Comparison of ENCODE assay signal across 8 mouse cellular contexts in the genomic region with DNA sequence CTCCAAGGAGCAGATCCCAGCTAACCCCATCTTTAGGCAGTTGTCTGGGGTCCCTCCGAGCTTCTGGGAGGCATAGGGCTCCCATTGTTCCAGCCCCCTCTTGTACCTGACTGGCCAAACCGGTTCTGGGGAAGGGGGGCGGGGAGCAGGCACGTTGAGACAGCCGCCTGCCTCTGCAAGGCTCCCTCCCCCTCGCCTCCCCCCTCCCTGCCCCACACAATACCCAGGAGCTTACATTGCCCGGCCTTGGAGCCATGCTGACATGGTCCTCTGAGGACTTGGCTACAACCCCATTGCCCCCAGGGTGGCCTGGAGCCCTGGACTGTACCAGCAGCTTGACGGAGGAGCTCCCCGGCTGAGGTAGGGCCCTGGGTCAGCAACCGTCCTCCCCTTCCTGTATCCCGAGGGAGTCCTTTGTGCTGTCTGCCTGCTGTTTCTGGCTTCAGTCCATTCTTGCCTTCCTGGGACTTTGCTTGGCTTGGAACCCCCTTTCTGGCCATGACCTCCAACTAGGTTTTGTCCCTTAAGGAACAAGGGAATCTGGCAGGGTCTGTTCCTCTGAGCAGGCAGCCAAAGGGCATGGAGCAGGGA. TPM values are rescaled to one million over a fixed set of nuclear protein-coding genes. Genes with fewer than 3 reads are reported as not detected.
A peak's percentile ranks its signal among the peaks of the same experiment; 100 is the strongest.
DNase-seq lines count a peak whose midpoint lies in the region; ATAC-seq lines count a peak whose summit lies in the region.

No protein-coding gene starts in this region.

- 12% methylated on average over 11 of the region's 11 CpGs for WGBS in stomach, embryonic 14.5 days

- peak overlapping the region; percentile 32 for H3K4me3 ChIP-seq in stomach, embryonic 14.5 days (ENCODE audit: low read depth, low read length)

- no peaks in the 10 kb centered on the region for H3K9me3 ChIP-seq in stomach, embryonic 14.5 days (ENCODE audit: control insufficient read depth, low read depth, low read length)

- peak overlapping the region; percentile 77; the same call in 1 of the 2 replicates for H3K27ac ChIP-seq in stomach, embryonic 14.5 days (ENCODE audit: low read length)

- peak; percentile 25 for ATAC-seq in stomach, embryonic 14.5 days (ENCODE audit: insufficient number of reproducible peaks, insufficient read depth, low FRiP score, low read depth)

- H3K9ac ChIP-seq in stomach, embryonic 14.5 days (replicated peaks; ENCODE audit: low read depth, low read length): peak overlapping the region; percentile 38; the same call in 1 of the 2 replicates

- DNase-seq in frontal cortex, adult 2 months (ENCODE audit: extremely low spot score in 1 of 2, low spot score in 1 of 2): peak; percentile 26 to 38
- no peak for DNase-seq in frontal cortex, postnatal 10 days (ENCODE audit: low spot score in 2 of 2)
- DNase-seq in urinary bladder, postnatal 36 days (ENCODE audit: low spot score in 2 of 2): peak; percentile 66 to 71
- DNase-seq in urinary bladder, adult 2 months (ENCODE audit: low spot score): no peak
- peak; percentile 67 for DNase-seq in kidney, postnatal 10 days
- no peak for DNase-seq in natural killer cell, adult 2 months (ENCODE audit: low spot score in 2 of 2)
- DNase-seq in yolk sac, embryonic 10.5 days (ENCODE audit: low spot score): no peak

- no peaks in the 10 kb centered on the region for H3K36me3 ChIP-seq in stomach, embryonic 14.5 days (ENCODE audit: control insufficient read depth, insufficient read depth, low read length)

- H3K27me3 ChIP-seq in stomach, embryonic 14.5 days (ENCODE audit: control insufficient read depth, insufficient read depth, low read length): 0 out of 2 replicates have a peak, but pooled peaks cover 8% of the 10 kb centered on the region

- peak overlapping the region; percentile 38 for H3K4me2 ChIP-seq in stomach, embryonic 14.5 days (replicated peaks; ENCODE audit: low read depth, low read length)

- H3K4me1 ChIP-seq in stomach, embryonic 14.5 days (ENCODE audit: control insufficient read depth, insufficient read depth, low read length): peaks cover 70% of the 10 kb centered on the region

RNA-seq across cellular contexts. Expression of a gene that starts 3.4 kb away (rescaled TPM):
- polyA plus RNA-seq in frontal cortex, adult 2 months (2012; rRNA removed): 10.4 and 11.8 TPM in 2 replicates
- polyA plus RNA-seq in urinary bladder, adult 2 months (2012; rRNA removed): 8.3 and 13.5 TPM in 2 replicates
- 23.0 and 26.4 TPM in 2 replicates for polyA plus RNA-seq in stomach, embryonic 14.5 days (2014; fragmentation: Nextera tagmentation; extraction: Ambion mirVana)

RNA-seq across cellular contexts. Expression of a gene that starts 29.0 kb away (rescaled TPM):
- polyA plus RNA-seq in frontal cortex, adult 2 months (2012; rRNA removed): 3.4 and 3.8 TPM in 2 replicates
- 2.4 and 2.6 TPM in 2 replicates for polyA plus RNA-seq in urinary bladder, adult 2 months (2012; rRNA removed)
- 5.2 and 6.5 TPM in 2 replicates for polyA plus RNA-seq in stomach, embryonic 14.5 days (2014; fragmentation: Nextera tagmentation; extraction: Ambion mirVana)

RNA-seq across cellular contexts. Expression of a gene that starts 58.3 kb away (rescaled TPM):
- polyA plus RNA-seq in frontal cortex, adult 2 months (2012; rRNA removed): 2.3 and 2.6 TPM in 2 replicates
- 20.2 and 25.6 TPM in 2 replicates for polyA plus RNA-seq in urinary bladder, adult 2 months (2012; rRNA removed)
- 2.8 and 3.4 TPM in 2 replicates for polyA plus RNA-seq in stomach, embryonic 14.5 days (2014; fragmentation: Nextera tagmentation; extraction: Ambion mirVana)

Comparison
In these comparisons a context has a peak if more than half of its experiments do, and no peak if none do; other contexts are left out.
1. DNase-seq: peak in frontal cortex, adult 2 months (2 of 2), urinary bladder, postnatal 36 days (2 of 2) and kidney, postnatal 10 days (single experiment); none in frontal cortex, postnatal 10 days (0 of 2), urinary bladder, adult 2 months (single experiment), natural killer cell, adult 2 months (0 of 2) and yolk sac, embryonic 10.5 days (single experiment).